In genomic region chr8:13601166-13601565, GRCm38 (mm10) we compare ENCODE assay signal across 14 mouse cellular contexts. TPM values are rescaled to one million over a fixed set of nuclear protein-coding genes. Genes with fewer than 3 reads are reported as not detected.
DNase-seq lines count a peak whose midpoint lies in the region; ATAC-seq and TF ChIP-seq lines count a peak whose summit lies in the region.
"Had no signal": no experiment of that assay in that cellular context is flagged by ENCODE, and none has a peak within 500 bp of the region (broad histone marks: within the 10 kb centered on the region; RNA-seq: fewer than 3 reads in every experiment).

No protein-coding gene starts in this region.

- no peaks in the 10 kb centered on the region for H3K4me1 ChIP-seq in kidney, adult 2 months (ENCODE audit: control insufficient read depth, insufficient read depth, low read length)
- H3K4me1 ChIP-seq in cerebellum, adult 2 months (ENCODE audit: control insufficient read depth, insufficient read depth, low read length), result peaks cover 6% of the 10 kb centered on the region; the same call in 1 of the 2 replicates
- H3K4me1 ChIP-seq: embryonic facial prominence, embryonic 13.5 days had no signal

- H3K27me3 ChIP-seq in kidney, adult 2 months (replicated peaks; ENCODE audit: control insufficient read depth, insufficient read depth, low read length), result no peaks in the 10 kb centered on the region
- no peaks in the 10 kb centered on the region for H3K27me3 ChIP-seq in cerebellum, adult 2 months (ENCODE audit: control insufficient read depth, insufficient read depth, low read length)
- H3K27me3 ChIP-seq: embryonic facial prominence, embryonic 13.5 days had no signal

- TF ChIP-seq POLR2A in kidney, adult 2 months (IDR thresholded peaks at IDR 0.05; ENCODE audit: low read depth, low read length), result no peak
- TF ChIP-seq POLR2A in cerebellum, adult 2 months (IDR thresholded peaks at IDR 0.05; ENCODE audit: borderline replicate concordance, insufficient read depth, low read length), result no peak

- TF ChIP-seq CTCF in kidney, adult 2 months (conservative IDR thresholded peaks at IDR 0.05; ENCODE audit: insufficient read depth, insufficient read length, low read depth, low read length), result no peak
- TF ChIP-seq CTCF in cerebellum, adult 2 months (IDR thresholded peaks at IDR 0.05; ENCODE audit: borderline replicate concordance, insufficient read depth, low read depth, low read length), result no peak

- intact Hi-C loops in left cerebral cortex, postnatal 25 days (cut with DNase I), result no loop called here

- peak; percentile 35 for DNase-seq in kidney, adult 2 months
- DNase-seq in kidney, adult 18-20 months, result no peak
- peak; percentile 48 for DNase-seq in thymus, postnatal 25 days
- DNase-seq in right cerebral cortex, postnatal 36 days (ENCODE audit: low spot score in 2 of 2), result no peak
- no peak for DNase-seq in cerebellum, adult 2 months
- DNase-seq in left cerebral cortex, postnatal 25 days (ENCODE audit: low spot score in 2 of 2), result no peak
- DNase-seq: gastrocnemius, postnatal 14 days had no signal

- H3K36me3 ChIP-seq in kidney, adult 2 months (ENCODE audit: control insufficient read depth, insufficient read depth, low read length), result no peaks in the 10 kb centered on the region

- WGBS in kidney, adult 2 months, result 61% methylated on average over 11 of the region's 11 CpGs
- 90% methylated on average over 11 of the region's 11 CpGs for WGBS in cerebellum, adult 2 months

- no peak overlapping the region for H3K4me3 ChIP-seq in kidney, adult 2 months (ENCODE audit: insufficient read depth, low read depth, low read length)
- H3K4me3 ChIP-seq in cerebellum, adult 2 months (replicated peaks; ENCODE audit: insufficient read depth, low read depth, low read length), result no peak overlapping the region
- H3K4me3 ChIP-seq: embryonic facial prominence, embryonic 13.5 days had no signal

- H3K27ac ChIP-seq in kidney, adult 2 months (ENCODE audit: insufficient read depth, low read depth, low read length), result peak overlapping the region; percentile 1; the same call in 1 of the 2 replicates
- no peak overlapping the region for H3K27ac ChIP-seq in cerebellum, adult 2 months (ENCODE audit: insufficient read depth, low read length)
- H3K27ac ChIP-seq: embryonic facial prominence, embryonic 13.5 days had no signal

- ATAC-seq in common myeloid progenitor, adult 5-6 weeks (replicated peaks; ENCODE audit: low read depth, poor library complexity, severe bottlenecking), result peak; percentile 51
- peak; percentile 33 for ATAC-seq in monocyte, adult 5-6 weeks (replicated peaks; ENCODE audit: insufficient number of reproducible peaks, low FRiP score, low TSS enrichment, poor library complexity, severe bottlenecking)
- ATAC-seq: midbrain, embryonic 16.5 days had no signal

RNA-seq across cellular contexts. Expression of gene 1700029H14Rik, which starts 38.9 kb away (rescaled TPM):
- not detected in 2 replicates for polyA plus RNA-seq in kidney, adult 2 months (2012; rRNA removed)
- not detected in 2 replicates for total RNA-seq in common myeloid progenitor, adult 5-6 weeks (2017)
- 1.9 to 6.2 TPM (median 3.1 TPM) in 3 replicates for total RNA-seq in monocyte, adult 5-6 weeks (2017)
- 0.18 TPM in 1 of 2 replicates, not detected in the other for polyA plus RNA-seq in cerebellum, adult 2 months (2012; rRNA removed)
- total RNA-seq in left cerebral cortex, postnatal 25 days (2021), result not detected
- total RNA-seq: ES-E14; gastrocnemius, postnatal 14 days; left cerebral cortex, postnatal 36 days had no signal
- polyA plus RNA-seq: embryonic facial prominence, embryonic 13.5 days; intestine, embryonic 16.5 days; midbrain, embryonic 16.5 days had no signal

Comparison
In these comparisons a context has a peak if more than half of its experiments do, and no peak if none do; other contexts are left out.
1. DNase-seq: peak in kidney, adult 2 months (single experiment) and thymus, postnatal 25 days (single experiment); none in kidney, adult 18-20 months (single experiment), right cerebral cortex, postnatal 36 days (0 of 2), cerebellum, adult 2 months (0 of 2) and left cerebral cortex, postnatal 25 days (0 of 2).